Mouse (Mus musculus) erythroblast, embryonic 14.5 days (primary cell): Measurements from ENCODE around the gene Spi1. TPM values are rescaled to one million over a fixed set of nuclear protein-coding genes. Genes with fewer than 3 reads are reported as not detected.

Experiments used
- H3K27me3 ChIP-seq: 2 replicates; pipeline ENCODE4 v1.6.1; 2012; ENCODE audit warnings: inconsistent platforms; ENCODE audit not compliant: control insufficient read depth
- H3K36me3 ChIP-seq: 2 replicates; pipeline ENCODE4 v1.6.1; 2012; ENCODE audit warnings: mild to moderate bottlenecking, inconsistent platforms; ENCODE audit not compliant: control insufficient read depth
- H3K4me1 ChIP-seq: 2 replicates; pipeline ENCODE4 v1.6.1; 2012; ENCODE audit warnings: inconsistent platforms; ENCODE audit not compliant: control insufficient read depth
- H3K4me3 ChIP-seq: replicated peaks from 2 replicates; pipeline ENCODE3; 2012; ENCODE audit warnings: moderate library complexity, mild to moderate bottlenecking, inconsistent platforms
- H3K9me3 ChIP-seq: 2 replicates; pipeline ENCODE4 v1.6.1; 2012; ENCODE audit warnings: low read length, inconsistent platforms, mixed read lengths; ENCODE audit not compliant: control insufficient read depth
- GATA1 ChIP-seq: IDR thresholded peaks from 2 replicates; pipeline ENCODE4 v1.6.1; 2012; ENCODE audit warnings: low read length, inconsistent platforms, mixed read lengths
- TAL1 ChIP-seq: IDR thresholded peaks from 3 replicates; pipeline ENCODE4 v1.6.1; 2012; ENCODE audit warnings: low read length, inconsistent platforms, mixed read lengths
- polyA plus RNA-seq: library from polyadenylated mRNA; stranded (reverse); fragments of >175 nt; gene quantifications from 2 replicates; pipeline ENCODE4 v1.2.3, GENCODE M21; 2012

Gene Spi1
- polyA plus RNA-seq, 1 experiment, result 0.76 TPM

- no peaks in the 10 kb centered on the region for H3K9me3 ChIP-seq
- TF ChIP-seq TAL1, result no peak
- TF ChIP-seq GATA1, result no peak
- H3K27me3 ChIP-seq, result no peaks in the 10 kb centered on the region
- H3K4me1 ChIP-seq, result peaks cover 35% of the 10 kb centered on the region
- H3K36me3 ChIP-seq, result peaks cover 38% of the 10 kb centered on the region
- H3K4me3 ChIP-seq, result no peak overlapping the region
Measured at GRCm38 (mm10) chr2:91052752-91053151, 29.4 kb upstream of the Spi1 start.

GRCm38 (mm10) chr2:91053181-91053933 lies 28.8 kb upstream of the Spi1 start:
- H3K4me1 ChIP-seq, result peaks cover 35% of the 10 kb centered on the region
- no peaks in the 10 kb centered on the region for H3K27me3 ChIP-seq
- H3K4me3 ChIP-seq, result peak overlapping the region; percentile 93
- H3K9me3 ChIP-seq, result no peaks in the 10 kb centered on the region
- peaks cover 44% of the 10 kb centered on the region for H3K36me3 ChIP-seq
- no peak for TF ChIP-seq GATA1
- no peak for TF ChIP-seq TAL1

GRCm38 (mm10) chr2:91053934-91054382 lies 28.2 kb upstream of the Spi1 start, which contains the start of gene Psmc3:
TSS of gene Psmc3 (plus strand) at chr2:91054009.
- Histone ChIP-seq H3K4me1 (peaks cover 37% of the 10 kb centered on the region), H3K4me3 (peak within 1 kb of the TSS; percentile 93), H3K27me3 (no peaks in the 10 kb centered on the region), H3K36me3 (peaks cover 50% of the 10 kb centered on the region), H3K9me3 (no peaks in the 10 kb centered on the region)
- TF ChIP-seq GATA1 (no peak), TAL1 (no peak)

- peaks cover 91% of the 10 kb centered on the region for H3K36me3 ChIP-seq
- no peaks in the 10 kb centered on the region for H3K9me3 ChIP-seq
- no peak overlapping the region for H3K4me3 ChIP-seq
- peaks cover 48% of the 10 kb centered on the region for H3K4me1 ChIP-seq
- TF ChIP-seq TAL1 (no peak), GATA1 (no peak)
- no peaks in the 10 kb centered on the region for H3K27me3 ChIP-seq
Measured at GRCm38 (mm10) chr2:91058435-91058834, 23.8 kb upstream of the Spi1 start.

- Histone ChIP-seq H3K4me3 (no peak overlapping the region), H3K36me3 (peaks cover 99% of the 10 kb centered on the region), H3K27me3 (no peaks in the 10 kb centered on the region), H3K9me3 (no peaks in the 10 kb centered on the region), H3K4me1 (peaks cover 47% of the 10 kb centered on the region)
- no peak for TF ChIP-seq TAL1
- TF ChIP-seq GATA1, result no peak
Measured at GRCm38 (mm10) chr2:91059376-91059775, 22.8 kb upstream of the Spi1 start.

GRCm38 (mm10) chr2:91060544-91061355 lies 21.4 kb upstream of the Spi1 start:
- TF ChIP-seq TAL1, result peak; percentile 73
- TF ChIP-seq GATA1, result peak; percentile 66
- Histone ChIP-seq H3K36me3 (peaks cover 98% of the 10 kb centered on the region), H3K9me3 (no peaks in the 10 kb centered on the region), H3K27me3 (no peaks in the 10 kb centered on the region), H3K4me3 (peak overlapping the region; percentile 5), H3K4me1 (peaks cover 37% of the 10 kb centered on the region)

GRCm38 (mm10) chr2:91061849-91062481 lies 20.2 kb upstream of the Spi1 start:
- no peaks in the 10 kb centered on the region for H3K9me3 ChIP-seq
- TF ChIP-seq TAL1 (no peak), GATA1 (no peak)
- peaks cover 37% of the 10 kb centered on the region for H3K4me1 ChIP-seq
- H3K27me3 ChIP-seq, result no peaks in the 10 kb centered on the region
- no peak overlapping the region for H3K4me3 ChIP-seq
- peaks cover 98% of the 10 kb centered on the region for H3K36me3 ChIP-seq

GRCm38 (mm10) chr2:91062779-91063606 lies 19.2 kb upstream of the Spi1 start:
- H3K4me3 ChIP-seq, result no peak overlapping the region
- no peaks in the 10 kb centered on the region for H3K27me3 ChIP-seq
- H3K36me3 ChIP-seq, result peaks cover 92% of the 10 kb centered on the region
- TF ChIP-seq TAL1, result no peak
- no peak for TF ChIP-seq GATA1
- no peaks in the 10 kb centered on the region for H3K9me3 ChIP-seq
- peaks cover 37% of the 10 kb centered on the region for H3K4me1 ChIP-seq
